Mouse (Mus musculus) lung, postnatal 4 days (tissue): ENCODE results near the gene Zranb3.
"Not testable (repeated sequence)": the region's sequence is repeated elsewhere in the genome, so short reads cannot be mapped to it uniquely, and the experiment has no call there.

ENCODE experiments used
- DNase-seq, 2 experiments: peaks; one replicate each; pipeline ENCODE4 v3.0.0; 2021

Gene Zranb3

GRCm38 (mm10) chr1:128102641-128103461, at the start of gene Zranb3, which contains the start of gene R3hdm1:
TSS of gene Zranb3 (minus strand) at chr1:128103047.
TSS of gene R3hdm1 (plus strand) at chr1:128103301.
- DNase-seq: peak; percentile 96 to 98

GRCm38 (mm10) chr1:128141737-128142136, 38.9 kb upstream of the Zranb3 start:
- no peak for DNase-seq

- DNase-seq: no peak
These were observed 38.2 kb upstream of the Zranb3 start for GRCm38 (mm10) chr1:128141039-128141438.

GRCm38 (mm10) chr1:128136222-128136621, 33.4 kb upstream of the Zranb3 start:
- DNase-seq: not testable (repeated sequence)

- no peak for DNase-seq
These were observed 18.2 kb upstream of the Zranb3 start for GRCm38 (mm10) chr1:128120913-128121627.

GRCm38 (mm10) chr1:128103520-128104088, 757 bp upstream of the Zranb3 start:
- no peak for DNase-seq

- peak in 1 of 2 experiments; percentile 68 for DNase-seq
These were observed 601 bp downstream of the Zranb3 start for GRCm38 (mm10) chr1:128102251-128102640.

- no peak for DNase-seq
These were observed 4.5 kb downstream of the Zranb3 start for GRCm38 (mm10) chr1:128098309-128098708.

GRCm38 (mm10) chr1:128094686-128095085, 8.2 kb downstream of the Zranb3 start:
- no peak for DNase-seq

- DNase-seq: no peak
These were observed 20.0 kb downstream of the Zranb3 start for GRCm38 (mm10) chr1:128082800-128083199.

- DNase-seq: no peak
These were observed 21.0 kb downstream of the Zranb3 start for GRCm38 (mm10) chr1:128081873-128082272.

- no peak for DNase-seq
These were observed 21.7 kb downstream of the Zranb3 start for GRCm38 (mm10) chr1:128080936-128081696.

GRCm38 (mm10) chr1:128078646-128079045, 24.2 kb downstream of the Zranb3 start:
- no peak for DNase-seq

GRCm38 (mm10) chr1:128077788-128078187, 25.1 kb downstream of the Zranb3 start:
- DNase-seq: no peak

GRCm38 (mm10) chr1:128076791-128077479, 25.9 kb downstream of the Zranb3 start:
- DNase-seq: no peak

- no peak for DNase-seq
These were observed 29.8 kb downstream of the Zranb3 start for GRCm38 (mm10) chr1:128073051-128073450.

- no peak for DNase-seq
These were observed 32.8 kb downstream of the Zranb3 start for GRCm38 (mm10) chr1:128070003-128070402.

GRCm38 (mm10) chr1:128068945-128069397, 33.9 kb downstream of the Zranb3 start:
- DNase-seq: no peak

GRCm38 (mm10) chr1:128064716-128065115, 38.1 kb downstream of the Zranb3 start:
- DNase-seq: no peak

- DNase-seq: no peak
These were observed 40.7 kb downstream of the Zranb3 start for GRCm38 (mm10) chr1:128062167-128062566.

- no peak for DNase-seq
These were observed 41.4 kb downstream of the Zranb3 start for GRCm38 (mm10) chr1:128061401-128061800.
